Mouse (Mus musculus) liver, embryonic 14.5 days (tissue): ENCODE measurements at regions not wholly inside any gene's neighbourhood (a gene's known extent, or its start where the extent isn't known, plus 50 kb on each side); places are given as distances from the start of the nearest gene placed in this dataset.

Experiments
- ATAC-seq: fragments of 200-750 bp; cut with Nextera tagmentation; 2 replicates; pipeline ENCODE4 v1.8.0; 2017; ENCODE audit warnings: moderate number of reproducible peaks, mild to moderate bottlenecking, moderate library complexity; ENCODE audit not compliant: insufficient read depth
- DNase-seq, 3 experiments: peaks; one replicate each; pipeline ENCODE4 v3.0.0-alpha.2; 2012 to 2013; ENCODE audit warnings: low read depth in 3 of 3, low spot score in 3 of 3
- H3K27ac ChIP-seq: fragments of 300-500 bp; sonication (generic); 2 replicates; pipeline ENCODE4 v1.5.1; 2014; ENCODE audit warnings: moderate library complexity, mild to moderate bottlenecking, control low read depth, inconsistent platforms
- H3K27me3 ChIP-seq: fragments of 300-500 bp; sonication (generic); 2 replicates; pipeline ENCODE4 v1.6.1; 2014; ENCODE audit warnings: mild to moderate bottlenecking, low read length, moderate library complexity; ENCODE audit not compliant: control insufficient read depth, insufficient read depth
- H3K36me3 ChIP-seq: fragments of 300-500 bp; sonication (generic); replicated peaks from 2 replicates; pipeline ENCODE4 v1.6.1; 2014; ENCODE audit warnings: low read depth; ENCODE audit not compliant: control insufficient read depth, insufficient read depth
- H3K4me1 ChIP-seq, 2 experiments: fragments of 200-500 bp in 1 of 2; fragments of 300-500 bp in 1 of 2; sonication (generic) in 1 of 2; replicated peaks; 2 replicates each; pipeline ENCODE4 v1.6.1; 2012 to 2014; ENCODE audit warnings: antibody characterized with exemption in 1 of 2, inconsistent platforms in 1 of 2, low read length in 1 of 2; ENCODE audit not compliant: control insufficient read depth in 2 of 2, insufficient read depth in 2 of 2
- H3K4me2 ChIP-seq: fragments of 300-500 bp; sonication (generic); 2 replicates; pipeline ENCODE4 v1.6.1; 2014; ENCODE audit warnings: low read depth, mild to moderate bottlenecking, control low read depth, moderate library complexity
- H3K4me3 ChIP-seq, 2 experiments: fragments of 200-500 bp in 1 of 2; fragments of 300-500 bp in 1 of 2; sonication (generic) in 1 of 2; 2 replicates each; pipeline ENCODE4 v1.5.1; 2012 to 2014; ENCODE audit warnings: low read depth in 2 of 2, low read length in 2 of 2, mild to moderate bottlenecking in 2 of 2, control low read depth in 1 of 2, inconsistent platforms in 1 of 2, moderate library complexity in 1 of 2; ENCODE audit not compliant: insufficient read depth in 1 of 2
- H3K9ac ChIP-seq: fragments of 300-500 bp; sonication (generic); replicated peaks from 2 replicates; pipeline ENCODE4 v1.6.1; 2014; ENCODE audit warnings: mild to moderate bottlenecking, control low read depth, moderate library complexity
- H3K9me3 ChIP-seq: fragments of 300-500 bp; sonication (generic); 2 replicates; pipeline ENCODE4 v1.6.1; 2016; ENCODE audit warnings: low read length, mixed read lengths; ENCODE audit not compliant: control insufficient read depth
- CTCF ChIP-seq: IDR thresholded peaks from 2 replicates; pipeline ENCODE4 v1.5.1; 2016; ENCODE audit warnings: antibody characterized with exemption, low read depth, control low read depth
- EP300 ChIP-seq: IDR thresholded peaks from 2 replicates; pipeline ENCODE4 v1.6.1; 2016; ENCODE audit warnings: antibody characterized with exemption, low read depth
- WGBS: fragments of 180-500 bp; shearing (Covaris S2); extraction: QIAGEN DNeasy Blood & Tissue Kit; methylation state at CpG from one replicate; pipeline ENCODE4 v1.1.7; 2014; ENCODE audit not compliant: insufficient replicate concordance; 5-methylcytosine and 5-hydroxymethylcytosine counted together

GRCm38 (mm10) chr1:35201083-35201879 lies 351.5 kb downstream of the Plekhb2 start:
- Histone ChIP-seq H3K9me3 (no peaks in the 10 kb centered on the region), H3K4me1 (no peaks in the 10 kb centered on the region), H3K36me3 (no peaks in the 10 kb centered on the region), H3K27me3 (no peaks in the 10 kb centered on the region), H3K4me3 (no peak overlapping the region), H3K9ac (no peak overlapping the region), H3K27ac (no peak overlapping the region), H3K4me2 (no peak overlapping the region)
- ATAC-seq (no peak), DNase-seq (no peak)
- TF ChIP-seq EP300, result no peak
- TF ChIP-seq CTCF, result no peak
- 58% methylated on average over 7 of the region's 7 CpGs for WGBS

- H3K4me3 ChIP-seq, result no peak overlapping the region
- no peaks in the 10 kb centered on the region for H3K27me3 ChIP-seq
- no peaks in the 10 kb centered on the region for H3K9me3 ChIP-seq
- no peaks in the 10 kb centered on the region for H3K4me1 ChIP-seq
- H3K36me3 ChIP-seq, result no peaks in the 10 kb centered on the region
- TF ChIP-seq EP300 (no peak), CTCF (no peak)
- WGBS, result 57% methylated on average over 1 of the region's 1 CpGs
- H3K27ac ChIP-seq, result no peak overlapping the region
- ATAC-seq (no peak), DNase-seq (no peak)
- no peak overlapping the region for H3K9ac ChIP-seq
- H3K4me2 ChIP-seq, result no peak overlapping the region
Measured at GRCm38 (mm10) chr1:35201880-35202220, 352.1 kb downstream of the Plekhb2 start.

- Histone ChIP-seq H3K9me3 (no peaks in the 10 kb centered on the region), H3K4me2 (no peak overlapping the region), H3K9ac (no peak overlapping the region), H3K4me3 (no peak overlapping the region), H3K4me1 (no peaks in the 10 kb centered on the region), H3K36me3 (no peaks in the 10 kb centered on the region), H3K27ac (no peak overlapping the region), H3K27me3 (no peaks in the 10 kb centered on the region)
- ATAC-seq (no peak), DNase-seq (no peak)
- TF ChIP-seq EP300 (no peak), CTCF (no peak)
- 48% methylated on average over 4 of the region's 4 CpGs for WGBS
Measured at GRCm38 (mm10) chr1:35202551-35202950, 352.8 kb downstream of the Plekhb2 start.

GRCm38 (mm10) chr1:35206834-35207529 lies 357.2 kb downstream of the Plekhb2 start:
- Histone ChIP-seq H3K4me1 (no peaks in the 10 kb centered on the region), H3K4me3 (no peak overlapping the region), H3K4me2 (no peak overlapping the region), H3K36me3 (no peaks in the 10 kb centered on the region), H3K9me3 (no peaks in the 10 kb centered on the region), H3K27me3 (no peaks in the 10 kb centered on the region), H3K27ac (no peak overlapping the region), H3K9ac (no peak overlapping the region)
- no peak for TF ChIP-seq EP300
- TF ChIP-seq CTCF, result no peak
- 62% methylated on average over 11 of the region's 11 CpGs for WGBS
- ATAC-seq, result no peak
- DNase-seq, result no peak

GRCm38 (mm10) chr1:35212111-35212891 lies 362.5 kb downstream of the Plekhb2 start:
- TF ChIP-seq CTCF (no peak), EP300 (no peak)
- no peaks in the 10 kb centered on the region for H3K4me1 ChIP-seq
- H3K9me3 ChIP-seq, result no peaks in the 10 kb centered on the region; the same call in 1 of the 2 replicates
- H3K4me3 ChIP-seq, result no peak overlapping the region
- no peaks in the 10 kb centered on the region for H3K27me3 ChIP-seq
- 63% methylated on average over 13 of the region's 13 CpGs for WGBS
- H3K27ac ChIP-seq, result no peak overlapping the region
- no peaks in the 10 kb centered on the region for H3K36me3 ChIP-seq
- no peak overlapping the region for H3K9ac ChIP-seq
- DNase-seq (no peak), ATAC-seq (no peak)
- H3K4me2 ChIP-seq, result no peak overlapping the region
